Mouse (Mus musculus) intestine, embryonic 14.5 days (tissue): ENCODE results near the gene Phtf2. TPM values are rescaled to one million over a fixed set of nuclear protein-coding genes. Genes with fewer than 3 reads are reported as not detected.

Experiments used
- ATAC-seq: fragments of 200-750 bp; cut with Nextera tagmentation; replicated peaks from 2 replicates; pipeline ENCODE4 v1.8.0; 2017; ENCODE audit warnings: low read depth, moderate number of reproducible peaks, moderate TSS enrichment, moderate library complexity; ENCODE audit not compliant: low FRiP score, low TSS enrichment
- DNase-seq: peaks from one replicate; pipeline ENCODE4 v3.0.0-alpha.2; 2018; ENCODE audit warnings: low spot score
- H3K27ac ChIP-seq: fragments of 300-500 bp; sonication (generic); 2 replicates; pipeline ENCODE4 v1.5.1; 2014; ENCODE audit warnings: low read depth, mild to moderate bottlenecking, control low read depth
- H3K27me3 ChIP-seq: fragments of 300-500 bp; sonication (generic); replicated peaks from 2 replicates; pipeline ENCODE4 v1.6.1; 2014; ENCODE audit warnings: low read length, control low read depth; ENCODE audit not compliant: control insufficient read depth, insufficient read depth
- H3K36me3 ChIP-seq: fragments of 300-500 bp; sonication (generic); 2 replicates; pipeline ENCODE4 v1.6.1; 2014; ENCODE audit warnings: low read length, control low read depth; ENCODE audit not compliant: control insufficient read depth, insufficient read depth
- H3K4me1 ChIP-seq: fragments of 300-500 bp; sonication (generic); replicated peaks from 2 replicates; pipeline ENCODE4 v1.6.1; 2014; ENCODE audit warnings: low read length, control low read depth, mixed read lengths; ENCODE audit not compliant: control insufficient read depth, insufficient read depth
- H3K4me2 ChIP-seq: fragments of 300-500 bp; sonication (generic); 2 replicates; pipeline ENCODE4 v1.6.1; 2014; ENCODE audit warnings: low read length
- H3K4me3 ChIP-seq: fragments of 300-500 bp; sonication (generic); 2 replicates; pipeline ENCODE4 v1.5.1; 2014; ENCODE audit warnings: low read depth, low read length, control low read depth, mixed read lengths
- H3K9ac ChIP-seq: fragments of 300-500 bp; sonication (generic); 2 replicates; pipeline ENCODE4 v1.6.1; 2014; ENCODE audit warnings: mild to moderate bottlenecking, low read length
- H3K9me3 ChIP-seq: fragments of 300-500 bp; sonication (generic); 2 replicates; pipeline ENCODE4 v1.6.1; 2016; ENCODE audit warnings: low read length, control low read depth; ENCODE audit not compliant: control insufficient read depth
- WGBS: fragments of 180-500 bp; shearing (Covaris S2); extraction: QIAGEN DNeasy Blood & Tissue Kit; methylation state at CpG from one replicate; pipeline ENCODE4 v1.1.7; 2014; 5-methylcytosine and 5-hydroxymethylcytosine counted together
- polyA plus RNA-seq: library from polyadenylated mRNA; unstranded; fragments of >200 nt; fragmentation: Nextera tagmentation; extraction: Ambion mirVana; gene quantifications from 2 replicates; pipeline ENCODE4 v1.2.1, GENCODE M21; 2014

Gene Phtf2
- polyA plus RNA-seq, 1 experiment from 2014 or later: 11.4 TPM

GRCm38 (mm10) chr5:20855066-20855465 is 26.9 kb downstream of the Phtf2 start:
- no peaks in the 10 kb centered on the region for H3K27me3 ChIP-seq
- H3K9me3 ChIP-seq: no peaks in the 10 kb centered on the region
- WGBS: 89% methylated on average over 4 of the region's 4 CpGs
- ATAC-seq: no peak
- H3K4me2 ChIP-seq: no peak overlapping the region
- H3K36me3 ChIP-seq: no peaks in the 10 kb centered on the region
- H3K9ac ChIP-seq: no peak overlapping the region
- H3K27ac ChIP-seq: no peak overlapping the region
- H3K4me1 ChIP-seq: no peaks in the 10 kb centered on the region
- DNase-seq: no peak
- H3K4me3 ChIP-seq: no peak overlapping the region

- no peak for ATAC-seq
- WGBS: 94% methylated on average over 2 of the region's 2 CpGs
- Histone ChIP-seq H3K27ac (no peak overlapping the region), H3K27me3 (no peaks in the 10 kb centered on the region), H3K4me2 (no peak overlapping the region), H3K9me3 (no peaks in the 10 kb centered on the region), H3K4me1 (no peaks in the 10 kb centered on the region), H3K4me3 (no peak overlapping the region), H3K9ac (no peak overlapping the region), H3K36me3 (no peaks in the 10 kb centered on the region)
- no peak for DNase-seq
These were observed 34.9 kb downstream of the Phtf2 start for GRCm38 (mm10) chr5:20847010-20847409.

GRCm38 (mm10) chr5:20843816-20844215 is 38.1 kb downstream of the Phtf2 start:
- no peaks in the 10 kb centered on the region for H3K36me3 ChIP-seq
- no peaks in the 10 kb centered on the region for H3K4me1 ChIP-seq
- H3K9me3 ChIP-seq: no peaks in the 10 kb centered on the region
- H3K27me3 ChIP-seq: no peaks in the 10 kb centered on the region
- ATAC-seq: no peak
- H3K4me2 ChIP-seq: no peak overlapping the region
- no peak for DNase-seq
- no peak overlapping the region for H3K4me3 ChIP-seq
- no peak overlapping the region for H3K27ac ChIP-seq
- H3K9ac ChIP-seq: no peak overlapping the region
- 71% methylated on average over 2 of the region's 2 CpGs for WGBS

- H3K9me3 ChIP-seq: no peaks in the 10 kb centered on the region
- H3K27ac ChIP-seq: no peak overlapping the region
- H3K36me3 ChIP-seq: no peaks in the 10 kb centered on the region
- H3K4me1 ChIP-seq: no peaks in the 10 kb centered on the region
- no peak for ATAC-seq
- H3K4me2 ChIP-seq: no peak overlapping the region
- H3K4me3 ChIP-seq: no peak overlapping the region
- no peaks in the 10 kb centered on the region for H3K27me3 ChIP-seq
- no peak overlapping the region for H3K9ac ChIP-seq
- no peak for DNase-seq
- 80% methylated on average over 2 of the region's 3 CpGs for WGBS
These were observed 38.5 kb downstream of the Phtf2 start for GRCm38 (mm10) chr5:20843405-20843804.

- 97% methylated on average over 1 of the region's 1 CpGs for WGBS
- no peak for ATAC-seq
- no peaks in the 10 kb centered on the region for H3K36me3 ChIP-seq
These were observed 44.8 kb downstream of the Phtf2 start for GRCm38 (mm10) chr5:20837082-20837481.

GRCm38 (mm10) chr5:20834399-20834798 is 47.5 kb downstream of the Phtf2 start:
- DNase-seq (no peak), ATAC-seq (no peak)
- no peaks in the 10 kb centered on the region for H3K27me3 ChIP-seq
- H3K4me2 ChIP-seq: no peak overlapping the region
- H3K36me3 ChIP-seq: no peaks in the 10 kb centered on the region
- H3K9me3 ChIP-seq: no peaks in the 10 kb centered on the region
- no peak overlapping the region for H3K9ac ChIP-seq
- no peak overlapping the region for H3K27ac ChIP-seq
- no peak overlapping the region for H3K4me3 ChIP-seq
- no peaks in the 10 kb centered on the region for H3K4me1 ChIP-seq
- 94% methylated on average over 1 of the region's 1 CpGs for WGBS

More at GRCm38 (mm10) chr5:20837082-20837481, 44.8 kb downstream of the Phtf2 start:
- Histone ChIP-seq H3K4me3 (no peak overlapping the region), H3K9me3 (no peaks in the 10 kb centered on the region), H3K9ac (no peak overlapping the region), H3K4me2 (no peak overlapping the region), H3K27ac (no peak overlapping the region), H3K4me1 (no peaks in the 10 kb centered on the region), H3K27me3 (no peaks in the 10 kb centered on the region)
- no peak for DNase-seq

GRCm38 (mm10) chr5:20831433-20831832 is 50.5 kb downstream of the Phtf2 start:
- Histone ChIP-seq H3K9me3 (no peaks in the 10 kb centered on the region), H3K4me3 (no peak overlapping the region), H3K27ac (no peak overlapping the region), H3K36me3 (no peaks in the 10 kb centered on the region), H3K4me2 (no peak overlapping the region), H3K4me1 (no peaks in the 10 kb centered on the region), H3K27me3 (no peaks in the 10 kb centered on the region), H3K9ac (no peak overlapping the region)
- no peak for DNase-seq
- no peak for ATAC-seq
- WGBS: 86% methylated on average over 2 of the region's 2 CpGs

- WGBS: 59% methylated on average over 1 of the region's 1 CpGs
These were observed 51.2 kb downstream of the Phtf2 start for GRCm38 (mm10) chr5:20830717-20831116.

GRCm38 (mm10) chr5:20821647-20822046 is 60.3 kb downstream of the Phtf2 start:
- no peak overlapping the region for H3K9ac ChIP-seq
- H3K27me3 ChIP-seq: no peaks in the 10 kb centered on the region
- no peaks in the 10 kb centered on the region for H3K4me1 ChIP-seq
- no peak for DNase-seq
- H3K4me3 ChIP-seq: no peak overlapping the region
- no peak overlapping the region for H3K27ac ChIP-seq
- H3K9me3 ChIP-seq: no peaks in the 10 kb centered on the region
- no peaks in the 10 kb centered on the region for H3K36me3 ChIP-seq
- H3K4me2 ChIP-seq: no peak overlapping the region
- 65% methylated on average over 1 of the region's 1 CpGs for WGBS
- ATAC-seq: no peak

More at GRCm38 (mm10) chr5:20830717-20831116, 51.2 kb downstream of the Phtf2 start:
- no peak for DNase-seq
- Histone ChIP-seq H3K4me2 (no peak overlapping the region), H3K4me1 (no peaks in the 10 kb centered on the region), H3K4me3 (no peak overlapping the region), H3K27ac (no peak overlapping the region), H3K9me3 (no peaks in the 10 kb centered on the region), H3K36me3 (no peaks in the 10 kb centered on the region), H3K9ac (no peak overlapping the region), H3K27me3 (no peaks in the 10 kb centered on the region)
- ATAC-seq: no peak
